Mouse (Mus musculus) brain, adult 10 weeks (tissue): Measurements from ENCODE around the gene H2al1f. TPM values are rescaled to one million over a fixed set of nuclear protein-coding genes. Genes with fewer than 3 reads are reported as not detected.

Source experiments
- polyA plus RNA-seq: library from polyadenylated mRNA; stranded (reverse); fragments of 350-450 nt; fragmentation: Illumina TruSeq; extraction: RNeasy Lipid Tissue Mini Kit (QIAGEN cat#74804); gene quantifications from one replicate; pipeline ENCODE4 v1.2.3, GENCODE M21; 2015; ENCODE audit warnings: low read depth, low replicate concordance

The H2al1f gene
- polyA plus RNA-seq = not detected

GRCm38 (mm10) chrX:11314858-11315257 lies at the start of gene H2al1f:
Gene H2al1f, plus strand, starts transcription at chrX:11315158.

GRCm38 (mm10) chrX:11298957-11299356 lies 16.0 kb upstream of the H2al1f start, which contains the start of gene H2al1a:
Gene H2al1a, plus strand, starts transcription at chrX:11299257.

DNA sequence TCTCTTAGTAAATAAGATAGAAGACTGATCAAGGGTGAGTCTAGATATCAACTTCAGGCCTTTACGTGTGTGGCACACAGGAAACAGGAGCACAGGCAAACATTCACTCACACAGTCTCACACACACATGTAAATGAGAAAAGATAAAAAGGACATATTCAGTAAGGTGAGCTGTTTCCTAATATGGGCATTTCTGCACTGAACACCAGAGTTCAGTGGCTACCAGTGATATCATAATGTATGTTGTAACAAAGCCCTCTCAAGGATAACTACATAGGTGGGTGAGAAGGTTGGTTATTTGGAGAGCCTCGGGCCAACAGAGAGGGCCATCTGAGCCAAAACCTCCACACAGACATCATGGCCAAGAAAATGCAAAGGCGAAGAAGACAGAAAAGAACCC lies 12.8 kb upstream of the H2al1f start, which contains the start of gene H2al1b:
TSS of gene H2al1b (plus strand) at position 301 of the 400 bp plus-strand sequence.

GRCm38 (mm10) chrX:11305355-11305754 lies 9.6 kb upstream of the H2al1f start, which contains the start of gene H2al1c:
Gene H2al1c, plus strand, starts transcription at chrX:11305655.

DNA sequence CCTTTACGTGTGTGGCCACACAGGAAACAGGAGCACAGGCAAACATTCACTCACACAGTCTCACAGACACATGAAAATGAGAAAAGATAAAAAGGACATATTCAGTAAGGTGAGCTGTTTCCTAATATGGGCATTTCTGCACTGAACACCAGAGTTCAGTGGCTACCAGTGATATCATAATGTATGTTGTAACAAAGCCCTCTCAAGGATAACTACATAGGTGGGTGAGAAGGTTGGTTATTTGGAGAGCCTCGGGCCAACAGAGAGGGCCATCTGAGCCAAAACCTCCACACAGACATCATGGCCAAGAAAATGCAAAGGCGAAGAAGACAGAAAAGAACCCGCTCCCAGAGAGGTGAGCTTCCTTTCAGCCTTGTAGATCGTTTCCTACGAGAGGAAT lies 6.4 kb upstream of the H2al1f start, which contains the start of gene H2al1d:
TSS of gene H2al1d (plus strand) at position 301 of the 400 bp plus-strand sequence.

GRCm38 (mm10) chrX:11311634-11312033 lies 3.3 kb upstream of the H2al1f start, which contains the start of gene H2al1e:
Gene H2al1e, plus strand, starts transcription at chrX:11311934.

GRCm38 (mm10) chrX:11317956-11318355 lies 3.0 kb downstream of the H2al1f start, which contains the start of gene H2al1g:
Gene H2al1g, plus strand, starts transcription at chrX:11318256.

GRCm38 (mm10) chrX:11321192-11321591 lies 6.2 kb downstream of the H2al1f start, which contains the start of gene H2al1h:
Gene H2al1h, plus strand, starts transcription at chrX:11321492.

GRCm38 (mm10) chrX:11324359-11324758 lies 9.4 kb downstream of the H2al1f start, which contains the start of gene H2al1i:
Gene H2al1i, plus strand, starts transcription at chrX:11324659.

GRCm38 (mm10) chrX:11327522-11327921 lies 12.6 kb downstream of the H2al1f start, which contains the start of gene H2al1j:
Gene H2al1j, plus strand, starts transcription at chrX:11327822.

Other genes starting within 250 kb of the H2al1f start
- gene H2al1a, start 15.9 kb upstream of the H2al1f start, polyA plus RNA-seq = not detected
- not detected for gene H2al1b, start 12.7 kb upstream of the H2al1f start, polyA plus RNA-seq
- not detected for gene H2al1c, start 9.5 kb upstream of the H2al1f start, polyA plus RNA-seq
- not detected for gene H2al1d, start 6.3 kb upstream of the H2al1f start, polyA plus RNA-seq
- not detected for gene H2al1e, start 3.2 kb upstream of the H2al1f start, polyA plus RNA-seq
- not detected for gene H2al1g, start 3.1 kb downstream of the H2al1f start, polyA plus RNA-seq
- not detected for gene H2al1h, start 6.3 kb downstream of the H2al1f start, polyA plus RNA-seq
- gene H2al1i, start 9.5 kb downstream of the H2al1f start, polyA plus RNA-seq = not detected
- not detected for gene H2al1j, start 12.7 kb downstream of the H2al1f start, polyA plus RNA-seq